8 mouse cellular contexts compared by ENCODE assay signal in genomic region chr11:101657886-101658750, GRCm38 (mm10). TPM values are rescaled to one million over a fixed set of nuclear protein-coding genes. Genes with fewer than 3 reads are reported as not detected.
A peak's percentile ranks its signal among the peaks of the same experiment; 100 is the strongest.
DNase-seq lines count a peak whose midpoint lies in the region; ATAC-seq and TF ChIP-seq lines count a peak whose summit lies in the region.
"Not testable (repeated sequence)": the region's sequence is repeated elsewhere in the genome, so short reads cannot be mapped to it uniquely, and the experiment has no call there.

No protein-coding gene starts in this region.

- H3K9me3 ChIP-seq in forebrain, embryonic 14.5 days (replicated peaks; ENCODE audit: control insufficient read depth, low read length) = not testable (repeated sequence)

- not testable (repeated sequence) for H3K27me3 ChIP-seq in forebrain, embryonic 14.5 days (replicated peaks; ENCODE audit: control insufficient read depth, insufficient read depth, low read length)

- peak overlapping the region; percentile 41 for H3K4me2 ChIP-seq in forebrain, embryonic 14.5 days (ENCODE audit: low read length)

- peak; percentile 99 for DNase-seq in ES-CJ7 (ENCODE audit: low read depth, low spot score)
- peak; percentile 81 for DNase-seq in cerebellum, adult 11 months
- DNase-seq in forebrain, embryonic 14.5 days (ENCODE audit: low spot score) = peak; percentile 96
- peak; percentile 79 to 87 for DNase-seq in heart, postnatal 14 days
- peak; percentile 85 for DNase-seq in layer of hippocampus, adult 11-12 months (ENCODE audit: low spot score)
- peak; percentile 86 for DNase-seq in lung, adult 2 months
- DNase-seq in thymus, adult 18-20 months = peak; percentile 55 to 70

- H3K36me3 ChIP-seq in forebrain, embryonic 14.5 days (ENCODE audit: control insufficient read depth, insufficient read depth, low read length) = not testable (repeated sequence)

- peak; percentile 87 for TF ChIP-seq POLR2A in lung, adult 2 months (IDR thresholded peaks at IDR 0.05; ENCODE audit: borderline replicate concordance, extremely low read depth, low read depth, low read length)

- H3K27ac ChIP-seq in forebrain, embryonic 14.5 days (ENCODE audit: low read depth, low read length) = peak overlapping the region; percentile 95

- H3K4me1 ChIP-seq in forebrain, embryonic 14.5 days (ENCODE audit: control insufficient read depth, insufficient read depth, low read length); lung, adult 2 months (ENCODE audit: control insufficient read depth, insufficient read depth, low read length): not testable (repeated sequence)

- not testable (repeated sequence) for TF ChIP-seq CTCF in lung, adult 2 months (IDR thresholded peaks at IDR 0.05; ENCODE audit: insufficient read depth, low read length)

- intact Hi-C loops in heart, postnatal 14 days (cut with DNase I) = not testable (repeated sequence)

- WGBS in forebrain, embryonic 14.5 days = under 1% methylated on average over 38 of the region's 40 CpGs
- WGBS in lung, adult 2 months = under 1% methylated on average over 38 of the region's 40 CpGs

- ATAC-seq in forebrain, embryonic 14.5 days = peak; percentile 93
- ATAC-seq in neutrophil, adult 5-6 weeks (ENCODE audit: extremely low read depth, insufficient number of reproducible peaks, low FRiP score, poor library complexity, severe bottlenecking) = peak; percentile 69

- H3K4me3 ChIP-seq in forebrain, embryonic 14.5 days (ENCODE audit: low read depth, low read length) = peak overlapping the region; percentile 3; the same call in 1 of the 2 replicates
- peak overlapping the region; percentile 42 for H3K4me3 ChIP-seq in lung, adult 2 months (replicated peaks; ENCODE audit: extremely low read depth, low read depth, low read length)

- peak overlapping the region; percentile 73 for H3K9ac ChIP-seq in forebrain, embryonic 14.5 days (ENCODE audit: low read length)

RNA-seq across cellular contexts. Expression of gene Arl4d, which starts 7.2 kb away (rescaled TPM):
- polyA plus RNA-seq in forebrain, embryonic 14.5 days (2014; fragmentation: Nextera tagmentation; extraction: Ambion mirVana) = 40.5 and 42.7 TPM in 2 replicates
- total RNA-seq in heart, postnatal 14 days (2021) = 10 to 100 TPM; 28.6 to 29.6 TPM
- polyA plus RNA-seq in lung, adult 2 months (2012; rRNA removed) = 40.1 and 67.8 TPM in 2 replicates
- 2.2 and 2.7 TPM in 2 replicates for total RNA-seq in neutrophil, adult 5-6 weeks (2017)

RNA-seq across cellular contexts. Expression of gene Rdm1, which starts 31.1 kb away (rescaled TPM):
- polyA plus RNA-seq in forebrain, embryonic 14.5 days (2014; fragmentation: Nextera tagmentation; extraction: Ambion mirVana) = 32.7 and 38.5 TPM in 2 replicates
- total RNA-seq in heart, postnatal 14 days (2021) = 10 to 100 TPM; 32.1 to 35.6 TPM
- polyA plus RNA-seq in lung, adult 2 months (2012; rRNA removed) = 21.8 and 26.9 TPM in 2 replicates
- 20.4 and 31.3 TPM in 2 replicates for total RNA-seq in neutrophil, adult 5-6 weeks (2017)

RNA-seq across cellular contexts. Expression of gene Gm11634, which starts 59.1 kb away (rescaled TPM):
- polyA plus RNA-seq in forebrain, embryonic 14.5 days (2014; fragmentation: Nextera tagmentation; extraction: Ambion mirVana) = not detected in 2 replicates
- total RNA-seq in heart, postnatal 14 days (2021) = not detected
- not detected in 2 replicates for polyA plus RNA-seq in lung, adult 2 months (2012; rRNA removed)
- not detected in 2 replicates for total RNA-seq in neutrophil, adult 5-6 weeks (2017)

Comparison
In these comparisons a context has a peak if more than half of its experiments do, and no peak if none do; other contexts are left out.
1. Peak in every context shown above with its lines: DNase-seq, ATAC-seq, H3K4me3 ChIP-seq and H3K27ac ChIP-seq.